Mouse (Mus musculus): ENCODE measurements around the gene Atxn7l2.

DNA sequence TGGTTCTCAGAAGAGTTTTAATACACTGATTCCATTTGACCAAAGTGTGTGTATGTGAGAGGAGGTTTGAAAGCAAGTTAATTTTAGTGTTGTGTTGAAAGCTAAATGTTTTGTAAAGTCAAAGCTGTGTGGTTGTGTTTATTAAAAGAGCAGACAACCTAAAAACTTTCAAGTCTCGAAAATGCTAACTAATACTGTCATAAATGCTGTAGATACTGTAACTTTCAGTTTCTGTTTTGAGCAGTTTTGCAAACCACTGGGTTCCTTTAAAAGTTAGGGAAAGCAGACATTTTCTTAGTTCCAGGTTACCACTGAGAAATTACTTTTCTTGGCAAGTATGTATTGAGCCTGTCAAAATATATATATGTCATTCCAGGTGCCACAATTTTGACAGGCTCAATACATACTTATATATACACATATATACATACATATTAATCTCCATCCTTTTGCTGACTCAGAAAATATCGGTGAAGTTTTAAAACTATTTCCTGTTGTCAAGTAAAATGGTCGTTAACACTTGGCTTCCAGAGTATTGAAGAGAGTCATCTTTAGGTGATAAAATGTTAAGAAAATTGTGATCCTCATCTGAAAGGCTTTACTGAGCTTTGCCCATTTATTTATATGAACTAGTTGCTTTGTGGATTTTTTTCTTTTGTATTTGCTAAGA, 47.2 kb upstream of the Atxn7l2 start:
- TF ChIP-seq GATA1 (IDR thresholded peaks at IDR 0.05; ENCODE audit: borderline replicate concordance, low read length) = no peak
- TF ChIP-seq FLI1 (IDR thresholded peaks at IDR 0.05; ENCODE audit: low read length) = no peak
